Mouse (Mus musculus): ENCODE measurements around the gene Thap4. TPM values are rescaled to one million over a fixed set of nuclear protein-coding genes. Genes with fewer than 3 reads are reported as not detected.
A peak's percentile ranks its signal among the peaks of the same experiment; 100 is the strongest.

Gene Thap4
- polyA plus RNA-seq, 1 experiment from 2014 or later, result 59.0 TPM

DNA sequence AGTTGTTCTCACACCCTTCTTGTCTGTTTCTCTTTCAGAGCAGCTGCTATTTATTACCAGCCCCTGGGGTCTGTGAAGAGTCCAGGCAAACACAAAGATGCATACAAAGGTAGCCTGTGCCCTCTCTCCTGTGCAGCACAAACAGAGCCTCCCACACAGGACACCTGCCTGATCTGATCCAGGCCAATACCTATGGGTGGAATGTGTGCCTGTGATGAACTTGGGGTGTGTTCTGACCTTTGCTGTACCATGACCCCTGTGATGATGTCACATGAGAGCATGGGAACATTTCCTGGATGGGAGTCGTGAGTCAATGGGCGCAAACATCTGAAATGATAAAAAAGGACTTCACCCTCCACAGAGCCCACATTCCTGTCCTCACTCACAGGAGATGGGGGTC, 99.9 kb downstream of the Thap4 start:
- H3K9me3 ChIP-seq (ENCODE audit: control insufficient read depth), result no peaks in the 10 kb centered on the region
- H3K9ac ChIP-seq (ENCODE audit: low read depth, low read length), result no peak overlapping the region
- H3K4me2 ChIP-seq (replicated peaks; ENCODE audit: low read depth), result no peak overlapping the region
- no peak for TF ChIP-seq CTCF (IDR thresholded peaks at IDR 0.05; ENCODE audit: low read depth)
- no peak overlapping the region for H3K4me3 ChIP-seq (ENCODE audit: low read depth, low read length)
- H3K27me3 ChIP-seq (replicated peaks; ENCODE audit: control insufficient read depth, insufficient read depth, low read length), result no peaks in the 10 kb centered on the region
- WGBS, result 37% methylated on average over 2 of the region's 2 CpGs
- H3K36me3 ChIP-seq (ENCODE audit: control insufficient read depth, insufficient read depth), result no peaks in the 10 kb centered on the region
- peak; percentile 84 for ATAC-seq
- no peaks in the 10 kb centered on the region for H3K4me1 ChIP-seq (replicated peaks; ENCODE audit: control insufficient read depth, insufficient read depth, low read length)
- peak overlapping the region; percentile 83 for H3K27ac ChIP-seq (ENCODE audit: low read depth, low read length)

DNA sequence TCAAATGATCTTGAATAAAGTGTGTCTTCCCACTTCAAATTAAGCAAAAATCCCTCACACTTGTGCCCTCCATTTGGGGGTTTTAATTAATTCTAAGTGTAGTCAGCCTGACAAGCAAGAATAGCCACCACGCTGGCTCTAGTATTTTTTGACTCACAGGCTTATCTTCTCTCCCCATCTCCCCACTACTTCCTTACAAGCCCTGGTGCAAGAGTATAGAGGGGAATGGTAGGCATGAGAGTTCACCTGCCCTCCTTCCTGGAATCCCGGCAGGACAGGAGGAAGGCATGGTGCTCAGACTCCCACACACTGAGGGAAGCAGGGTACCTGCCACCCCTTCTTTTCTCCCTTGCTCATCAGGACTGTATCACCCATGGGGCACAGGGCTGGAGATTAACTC, 100.4 kb downstream of the Thap4 start:
- peak; percentile 39 for ATAC-seq
- Histone ChIP-seq H3K36me3 (ENCODE audit: control insufficient read depth, insufficient read depth) (no peaks in the 10 kb centered on the region), H3K4me2 (replicated peaks; ENCODE audit: low read depth) (no peak overlapping the region), H3K9ac (ENCODE audit: low read depth, low read length) (no peak overlapping the region), H3K27ac (ENCODE audit: low read depth, low read length) (peak overlapping the region; percentile 83), H3K4me3 (ENCODE audit: low read depth, low read length) (no peak overlapping the region), H3K27me3 (replicated peaks; ENCODE audit: control insufficient read depth, insufficient read depth, low read length) (no peaks in the 10 kb centered on the region), H3K9me3 (ENCODE audit: control insufficient read depth) (no peaks in the 10 kb centered on the region), H3K4me1 (replicated peaks; ENCODE audit: control insufficient read depth, insufficient read depth, low read length) (no peaks in the 10 kb centered on the region)
- WGBS, result 14% methylated on average over 2 of the region's 2 CpGs
- TF ChIP-seq CTCF (IDR thresholded peaks at IDR 0.05; ENCODE audit: low read depth), result no peak

Other genes with a start within 250 kb of the Thap4 start
- 5.3 and 6.7 TPM in 2 replicates for gene Farp2, start 242.8 kb downstream of the Thap4 start, polyA plus RNA-seq (2015; fragmentation: Nextera tagmentation; extraction: Ambion mirVana)
- gene Stk25, start 96.2 kb downstream of the Thap4 start, polyA plus RNA-seq (2015; fragmentation: Nextera tagmentation; extraction: Ambion mirVana), result 116 and 121 TPM in 2 replicates
- gene Bok, start 69.2 kb downstream of the Thap4 start, polyA plus RNA-seq (2015; fragmentation: Nextera tagmentation; extraction: Ambion mirVana), result 54.4 and 57.2 TPM in 2 replicates
- 66.7 and 66.9 TPM in 2 replicates for gene Atg4b, start 3.4 kb downstream of the Thap4 start, polyA plus RNA-seq (2015; fragmentation: Nextera tagmentation; extraction: Ambion mirVana)
- gene Dtymk, start 47.1 kb upstream of the Thap4 start, polyA plus RNA-seq (2015; fragmentation: Nextera tagmentation; extraction: Ambion mirVana), result 85.8 and 87.1 TPM in 2 replicates
- 6.0 and 7.2 TPM in 2 replicates for gene Ing5, start 49.1 kb upstream of the Thap4 start, polyA plus RNA-seq (2015; fragmentation: Nextera tagmentation; extraction: Ambion mirVana)
- 9.3 and 9.5 TPM in 2 replicates for gene D2hgdh, start 70.0 kb upstream of the Thap4 start, polyA plus RNA-seq (2015; fragmentation: Nextera tagmentation; extraction: Ambion mirVana)
- gene Gal3st2, start 106.4 kb upstream of the Thap4 start, polyA plus RNA-seq (2015; fragmentation: Nextera tagmentation; extraction: Ambion mirVana), result 13.3 and 14.1 TPM in 2 replicates
- 0.17 and 0.21 TPM in 2 replicates for gene Gal3st2b, start 163.4 kb upstream of the Thap4 start, polyA plus RNA-seq (2015; fragmentation: Nextera tagmentation; extraction: Ambion mirVana)
- gene Gal3st2c, start 235.6 kb upstream of the Thap4 start, polyA plus RNA-seq (2015; fragmentation: Nextera tagmentation; extraction: Ambion mirVana), result 0.07 and 0.08 TPM in 2 replicates

Measured in intestine, postnatal 0 days (tissue).